Mouse (Mus musculus): Measurements from ENCODE around the gene Gm2a.

GRCm38 (mm10) chr11:55158785-55159359 is 61.0 kb downstream of the Gm2a start:
- no peak for TF ChIP-seq EP300 (optimal IDR thresholded peaks at IDR 0.05)
- peak; percentile 97 for TF ChIP-seq CTCF (IDR thresholded peaks at IDR 0.05; ENCODE audit: low read depth)
